Comparison of ENCODE assay signal across 8 mouse cellular contexts in the genomic region with DNA sequence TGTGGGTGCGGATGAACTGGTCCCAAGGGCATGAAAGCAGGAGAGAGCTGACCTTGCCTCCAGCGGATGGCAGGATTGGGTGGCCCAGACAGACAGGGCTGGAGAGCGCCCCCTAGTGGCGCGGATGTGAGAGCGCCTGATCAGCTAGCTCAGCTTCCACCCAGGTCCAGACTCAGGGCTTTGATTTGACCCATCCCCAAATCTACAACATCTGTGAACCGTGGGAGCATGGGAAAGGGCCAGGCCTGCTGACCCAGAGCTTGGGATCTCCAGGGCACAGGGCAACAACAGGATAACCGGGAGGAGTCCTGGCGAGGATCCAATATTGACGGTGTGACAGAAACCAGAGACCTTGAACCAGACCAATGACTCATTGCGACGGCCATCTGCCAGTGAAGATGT.
DNase-seq lines count a peak whose midpoint lies in the region; ATAC-seq and TF ChIP-seq lines count a peak whose summit lies in the region.

No protein-coding gene starts in this region.

- H3K36me3 ChIP-seq in forebrain, embryonic 11.5 days (ENCODE audit: control insufficient read depth, insufficient read depth, low read length): no peaks in the 10 kb centered on the region
- no peaks in the 10 kb centered on the region for H3K36me3 ChIP-seq in forebrain, embryonic 16.5 days (ENCODE audit: control insufficient read depth, insufficient read depth)
- H3K36me3 ChIP-seq in ES-E14 (ENCODE audit: control insufficient read depth, insufficient read depth, low read length, poor library complexity, severe bottlenecking): no peaks in the 10 kb centered on the region
- H3K36me3 ChIP-seq in heart, adult 2 months (ENCODE audit: control insufficient read depth, insufficient read depth, low read length): no peaks in the 10 kb centered on the region

- intact Hi-C loops in heart, adult 2 months (cut with DNase I): no loop called here

- no peak for ATAC-seq in forebrain, embryonic 11.5 days (replicated peaks; ENCODE audit: low FRiP score)
- no peak for ATAC-seq in forebrain, embryonic 16.5 days

- WGBS in forebrain, embryonic 11.5 days: 35% methylated on average over 12 of the region's 12 CpGs
- 34% methylated on average over 12 of the region's 12 CpGs for WGBS in forebrain, embryonic 16.5 days
- WGBS in cerebellum, adult 2 months: 20% methylated on average over 12 of the region's 12 CpGs
- 15% methylated on average over 12 of the region's 12 CpGs for WGBS in heart, adult 2 months

- no peaks in the 10 kb centered on the region for H3K79me2 ChIP-seq in heart, adult 2 months (replicated peaks; ENCODE audit: control insufficient read depth, insufficient read depth, low read length)

- H3K9me3 ChIP-seq in forebrain, embryonic 11.5 days (ENCODE audit: control insufficient read depth, low read length): no peaks in the 10 kb centered on the region
- H3K9me3 ChIP-seq in forebrain, embryonic 16.5 days (ENCODE audit: control insufficient read depth, low read length): no peaks in the 10 kb centered on the region
- H3K9me3 ChIP-seq in ES-E14 (ENCODE audit: control insufficient read depth, insufficient read depth, low read depth, low read length): no peaks in the 10 kb centered on the region

- H3K27me3 ChIP-seq in forebrain, embryonic 11.5 days (ENCODE audit: control insufficient read depth, insufficient read depth, low read length): peaks cover 2% of the 10 kb centered on the region; the same call in 1 of the 2 replicates
- H3K27me3 ChIP-seq in forebrain, embryonic 16.5 days (replicated peaks; ENCODE audit: control insufficient read depth, insufficient read depth, low read length): no peaks in the 10 kb centered on the region
- H3K27me3 ChIP-seq in cerebellum, adult 2 months (ENCODE audit: control insufficient read depth, insufficient read depth, low read length): no peaks in the 10 kb centered on the region; the same call in 1 of the 2 replicates
- H3K27me3 ChIP-seq in heart, adult 2 months (ENCODE audit: control insufficient read depth, insufficient read depth, low read length): peaks cover 5% of the 10 kb centered on the region; the same call in 1 of the 2 replicates

- TF ChIP-seq POLR2A in cerebellum, adult 2 months (IDR thresholded peaks at IDR 0.05; ENCODE audit: borderline replicate concordance, insufficient read depth, low read length): no peak
- no peak for TF ChIP-seq POLR2A in heart, adult 2 months (IDR thresholded peaks at IDR 0.05; ENCODE audit: insufficient read depth, low read depth, low read length)

- TF ChIP-seq EP300 in heart, adult 2 months (IDR thresholded peaks at IDR 0.05; ENCODE audit: insufficient read depth, low read depth, low read length): no peak; the same call in 1 of the 2 replicates

- peak; percentile 72 for TF ChIP-seq CTCF in cerebellum, adult 2 months (IDR thresholded peaks at IDR 0.05; ENCODE audit: borderline replicate concordance, insufficient read depth, low read depth, low read length)
- peak; percentile 94 for TF ChIP-seq CTCF in heart, adult 2 months (IDR thresholded peaks at IDR 0.05)

- no peak overlapping the region for H3K27ac ChIP-seq in forebrain, embryonic 11.5 days (ENCODE audit: low read depth, low read length)
- no peak overlapping the region for H3K27ac ChIP-seq in forebrain, embryonic 16.5 days (ENCODE audit: low read length)
- H3K27ac ChIP-seq in ES-E14 (ENCODE audit: insufficient read depth, low read depth, low read length, poor library complexity, severe bottlenecking): no peak overlapping the region
- no peak overlapping the region for H3K27ac ChIP-seq in cerebellum, adult 2 months (ENCODE audit: insufficient read depth, low read length)
- no peak overlapping the region for H3K27ac ChIP-seq in heart, adult 2 months

- H3K4me1 ChIP-seq in forebrain, embryonic 11.5 days (replicated peaks; ENCODE audit: control insufficient read depth, insufficient read depth, low read length): peaks cover 22% of the 10 kb centered on the region
- H3K4me1 ChIP-seq in forebrain, embryonic 16.5 days (replicated peaks; ENCODE audit: control insufficient read depth, insufficient read depth, low read length): peaks cover 26% of the 10 kb centered on the region
- H3K4me1 ChIP-seq in ES-E14 (ENCODE audit: control insufficient read depth in 2 of 2, insufficient read depth in 2 of 2, low read length in 2 of 2, poor library complexity in 1 of 2): peaks cover 4 to 32% of the 10 kb centered on the region in 2 experiments; a peak in 1 of 4 replicates
- H3K4me1 ChIP-seq in cerebellum, adult 2 months (ENCODE audit: control insufficient read depth, insufficient read depth, low read length): peaks cover 8% of the 10 kb centered on the region; the same call in 1 of the 2 replicates
- H3K4me1 ChIP-seq in heart, adult 2 months (ENCODE audit: control insufficient read depth, insufficient read depth, low read length): peaks cover 3% of the 10 kb centered on the region

- H3K4me3 ChIP-seq in forebrain, embryonic 11.5 days (ENCODE audit: low read depth, low read length): no peak overlapping the region
- H3K4me3 ChIP-seq in forebrain, embryonic 16.5 days (replicated peaks; ENCODE audit: low read length): no peak overlapping the region
- no peak overlapping the region for H3K4me3 ChIP-seq in ES-E14 (ENCODE audit: insufficient read depth in 1 of 2, low read depth in 1 of 2, low read length in 2 of 2, poor library complexity in 1 of 2, severe bottlenecking in 1 of 2)
- H3K4me3 ChIP-seq in cerebellum, adult 2 months (replicated peaks; ENCODE audit: insufficient read depth, low read depth, low read length): no peak overlapping the region
- no peak overlapping the region for H3K4me3 ChIP-seq in heart, adult 2 months

- peak; percentile 82 for DNase-seq in forebrain, embryonic 11.5 days (ENCODE audit: low spot score)
- no peak for DNase-seq in ES-E14 (ENCODE audit: low read depth, low spot score)
- peak; percentile 57 to 68 for DNase-seq in cerebellum, adult 2 months
- DNase-seq in heart, adult 2 months: peak; percentile 59 to 72
- DNase-seq in kidney, postnatal 25 days: peak; percentile 72 to 77
- DNase-seq in mesoderm, embryonic 11.5 days (ENCODE audit: low read depth, low spot score): peak; percentile 71
- peak; percentile 10 to 52 for DNase-seq in urinary bladder, postnatal 36 days (ENCODE audit: low spot score in 2 of 2)

- H3K9ac ChIP-seq in forebrain, embryonic 11.5 days (ENCODE audit: low read length): no peak overlapping the region
- no peak overlapping the region for H3K9ac ChIP-seq in forebrain, embryonic 16.5 days (replicated peaks; ENCODE audit: low read depth, low read length)
- no peak overlapping the region for H3K9ac ChIP-seq in ES-E14 (ENCODE audit: insufficient read depth, low read depth, low read length, poor library complexity, severe bottlenecking)
- no peak overlapping the region for H3K9ac ChIP-seq in heart, adult 2 months (ENCODE audit: low read depth, low read length)

- no peak overlapping the region for H3K4me2 ChIP-seq in forebrain, embryonic 11.5 days (ENCODE audit: low read depth, low read length, severe bottlenecking)
- H3K4me2 ChIP-seq in forebrain, embryonic 16.5 days (ENCODE audit: low read length): no peak overlapping the region

- in situ Hi-C loops in ES-E14 (cut with MboI; ENCODE audit: low sequenced_read_pairs in 2 of 2, unreplicated experiment in 2 of 2): loop anchor here in 1 of 2 experiments (25.0 kb wide), 1 partner anchor 422 kb away; the partner anchor contains the start of genes Gm20708 and Syngr2

TF ChIP-seq in ES-E14, 5 proteins besides CTCF, POLR2A, EP300 and RAD21:
- TF ChIP-seq ZC3H11A (IDR thresholded peaks at IDR 0.05; ENCODE audit: borderline replicate concordance, low read depth, low read length) (peak; percentile 37; the same call in 1 of the 2 replicates), HCFC1 (IDR thresholded peaks at IDR 0.05; ENCODE audit: borderline replicate concordance, insufficient read depth, low read length) (no peak)
TF ChIP-seq in ES-E14: peak in this region for 1.
